Mouse (Mus musculus): ENCODE results near the gene Egf. TPM values are rescaled to one million over a fixed set of nuclear protein-coding genes. Genes with fewer than 3 reads are reported as not detected.

The Egf gene
- polyA plus RNA-seq, 1 experiment from 2014 or later: 2.6 TPM

- no peak overlapping the region for H3K9ac ChIP-seq (ENCODE audit: low read depth, low read length)
- no peak overlapping the region for H3K4me3 ChIP-seq (replicated peaks; ENCODE audit: low read depth, low read length)
- H3K4me2 ChIP-seq (ENCODE audit: low read length): 0 out of 2 replicates have a peak overlapping the region, but pooled peaks have one; percentile 24
- TF ChIP-seq CTCF (IDR thresholded peaks at IDR 0.05; ENCODE audit: low read depth): no peak
- no peaks in the 10 kb centered on the region for H3K27me3 ChIP-seq (ENCODE audit: insufficient read depth, low read length)
- DNase-seq (ENCODE audit: low spot score) (peak; percentile 53), ATAC-seq (replicated peaks; ENCODE audit: low FRiP score, low read depth) (peak; percentile 65)
- no peaks in the 10 kb centered on the region for H3K36me3 ChIP-seq (ENCODE audit: insufficient read depth, low read length)
- 40% methylated on average over 8 of the region's 8 CpGs for WGBS
- no peaks in the 10 kb centered on the region for H3K9me3 ChIP-seq (replicated peaks; ENCODE audit: low read length)
- H3K4me1 ChIP-seq (replicated peaks; ENCODE audit: insufficient read depth, low read length): no peaks in the 10 kb centered on the region
- H3K27ac ChIP-seq: no peak overlapping the region
Observed at GRCm38 (mm10) chr3:129698882-129699281, 56.2 kb downstream of the Egf start.

- DNase-seq (ENCODE audit: low spot score) (peak; percentile 6), ATAC-seq (replicated peaks; ENCODE audit: low FRiP score, low read depth) (peak; percentile 30; the same call in 1 of the 2 replicates)
- Histone ChIP-seq H3K4me2 (ENCODE audit: low read length) (0 out of 2 replicates have a peak overlapping the region, but pooled peaks have one; percentile 24), H3K27me3 (ENCODE audit: insufficient read depth, low read length) (no peaks in the 10 kb centered on the region), H3K9ac (ENCODE audit: low read depth, low read length) (no peak overlapping the region), H3K36me3 (ENCODE audit: insufficient read depth, low read length) (no peaks in the 10 kb centered on the region), H3K4me1 (replicated peaks; ENCODE audit: insufficient read depth, low read length) (no peaks in the 10 kb centered on the region), H3K4me3 (replicated peaks; ENCODE audit: low read depth, low read length) (no peak overlapping the region), H3K9me3 (replicated peaks; ENCODE audit: low read length) (no peaks in the 10 kb centered on the region), H3K27ac (no peak overlapping the region)
- no peak for TF ChIP-seq CTCF (IDR thresholded peaks at IDR 0.05; ENCODE audit: low read depth)
- 55% methylated on average over 6 of the region's 6 CpGs for WGBS
Observed at GRCm38 (mm10) chr3:129698365-129698764, 56.8 kb downstream of the Egf start.

- no peaks in the 10 kb centered on the region for H3K27me3 ChIP-seq (ENCODE audit: insufficient read depth, low read length)
- no peak for DNase-seq (ENCODE audit: low spot score)
- no peak for TF ChIP-seq CTCF (IDR thresholded peaks at IDR 0.05; ENCODE audit: low read depth)
- no peak overlapping the region for H3K27ac ChIP-seq
- H3K36me3 ChIP-seq (ENCODE audit: insufficient read depth, low read length): no peaks in the 10 kb centered on the region
- no peak overlapping the region for H3K4me2 ChIP-seq (ENCODE audit: low read length)
- no peaks in the 10 kb centered on the region for H3K9me3 ChIP-seq (replicated peaks; ENCODE audit: low read length)
- H3K4me1 ChIP-seq (replicated peaks; ENCODE audit: insufficient read depth, low read length): no peaks in the 10 kb centered on the region
- WGBS: 72% methylated on average over 10 of the region's 10 CpGs
- ATAC-seq (replicated peaks; ENCODE audit: low FRiP score, low read depth): no peak
- H3K4me3 ChIP-seq (replicated peaks; ENCODE audit: low read depth, low read length): no peak overlapping the region
- no peak overlapping the region for H3K9ac ChIP-seq (ENCODE audit: low read depth, low read length)
Observed at GRCm38 (mm10) chr3:129697691-129698090, 57.4 kb downstream of the Egf start.

- TF ChIP-seq CTCF (IDR thresholded peaks at IDR 0.05; ENCODE audit: low read depth): no peak
- H3K36me3 ChIP-seq (ENCODE audit: insufficient read depth, low read length): no peaks in the 10 kb centered on the region
- H3K4me1 ChIP-seq (replicated peaks; ENCODE audit: insufficient read depth, low read length): no peaks in the 10 kb centered on the region
- H3K4me3 ChIP-seq (replicated peaks; ENCODE audit: low read depth, low read length): no peak overlapping the region
- H3K9ac ChIP-seq (ENCODE audit: low read depth, low read length): no peak overlapping the region
- H3K9me3 ChIP-seq (replicated peaks; ENCODE audit: low read length): no peaks in the 10 kb centered on the region
- H3K27ac ChIP-seq: no peak overlapping the region
- no peak for ATAC-seq (replicated peaks; ENCODE audit: low FRiP score, low read depth)
- WGBS: 78% methylated on average over 8 of the region's 8 CpGs
- H3K4me2 ChIP-seq (ENCODE audit: low read length): no peak overlapping the region
- DNase-seq (ENCODE audit: low spot score): no peak
- H3K27me3 ChIP-seq (ENCODE audit: insufficient read depth, low read length): no peaks in the 10 kb centered on the region
Observed at GRCm38 (mm10) chr3:129695943-129696342, 59.2 kb downstream of the Egf start.

GRCm38 (mm10) chr3:129693581-129693980, 61.5 kb downstream of the Egf start:
- H3K4me2 ChIP-seq (ENCODE audit: low read length): no peak overlapping the region
- no peak overlapping the region for H3K27ac ChIP-seq
- TF ChIP-seq CTCF (IDR thresholded peaks at IDR 0.05; ENCODE audit: low read depth): no peak
- no peaks in the 10 kb centered on the region for H3K4me1 ChIP-seq (replicated peaks; ENCODE audit: insufficient read depth, low read length)
- DNase-seq (ENCODE audit: low spot score): no peak
- no peak overlapping the region for H3K9ac ChIP-seq (ENCODE audit: low read depth, low read length)
- H3K9me3 ChIP-seq (replicated peaks; ENCODE audit: low read length): no peaks in the 10 kb centered on the region
- H3K4me3 ChIP-seq (replicated peaks; ENCODE audit: low read depth, low read length): no peak overlapping the region
- 83% methylated on average over 4 of the region's 4 CpGs for WGBS
- H3K27me3 ChIP-seq (ENCODE audit: insufficient read depth, low read length): no peaks in the 10 kb centered on the region
- no peaks in the 10 kb centered on the region for H3K36me3 ChIP-seq (ENCODE audit: insufficient read depth, low read length)
- ATAC-seq (replicated peaks; ENCODE audit: low FRiP score, low read depth): no peak

GRCm38 (mm10) chr3:129692816-129693215, 62.3 kb downstream of the Egf start:
- Histone ChIP-seq H3K4me2 (ENCODE audit: low read length) (no peak overlapping the region), H3K9me3 (replicated peaks; ENCODE audit: low read length) (no peaks in the 10 kb centered on the region), H3K27ac (no peak overlapping the region), H3K27me3 (ENCODE audit: insufficient read depth, low read length) (no peaks in the 10 kb centered on the region), H3K4me3 (replicated peaks; ENCODE audit: low read depth, low read length) (no peak overlapping the region), H3K9ac (ENCODE audit: low read depth, low read length) (no peak overlapping the region), H3K36me3 (ENCODE audit: insufficient read depth, low read length) (no peaks in the 10 kb centered on the region), H3K4me1 (replicated peaks; ENCODE audit: insufficient read depth, low read length) (no peaks in the 10 kb centered on the region)
- DNase-seq (ENCODE audit: low spot score): no peak
- TF ChIP-seq CTCF (IDR thresholded peaks at IDR 0.05; ENCODE audit: low read depth): no peak
- no peak for ATAC-seq (replicated peaks; ENCODE audit: low FRiP score, low read depth)
- WGBS: 72% methylated on average over 16 of the region's 16 CpGs

GRCm38 (mm10) chr3:129687429-129687828, 67.7 kb downstream of the Egf start:
- H3K9me3 ChIP-seq (replicated peaks; ENCODE audit: low read length): no peaks in the 10 kb centered on the region
- H3K9ac ChIP-seq (ENCODE audit: low read depth, low read length): no peak overlapping the region
- no peak overlapping the region for H3K27ac ChIP-seq
- no peak for ATAC-seq (replicated peaks; ENCODE audit: low FRiP score, low read depth)
- DNase-seq (ENCODE audit: low spot score): no peak
- 44% methylated on average over 5 of the region's 5 CpGs for WGBS
- no peaks in the 10 kb centered on the region for H3K27me3 ChIP-seq (ENCODE audit: insufficient read depth, low read length)
- H3K4me3 ChIP-seq (replicated peaks; ENCODE audit: low read depth, low read length): no peak overlapping the region
- no peaks in the 10 kb centered on the region for H3K4me1 ChIP-seq (replicated peaks; ENCODE audit: insufficient read depth, low read length)
- no peak overlapping the region for H3K4me2 ChIP-seq (ENCODE audit: low read length)
- TF ChIP-seq CTCF (IDR thresholded peaks at IDR 0.05; ENCODE audit: low read depth): no peak
- no peaks in the 10 kb centered on the region for H3K36me3 ChIP-seq (ENCODE audit: insufficient read depth, low read length)
